Mouse (Mus musculus): ENCODE measurements around the gene Zfp937. TPM values are rescaled to one million over a fixed set of nuclear protein-coding genes. Genes with fewer than 3 reads are reported as not detected.

Gene Zfp937
- polyA plus RNA-seq, 1 experiment from 2014 or later, result 1.8 TPM

Other genes with a start within 250 kb of the Zfp937 start
- 3.6 and 3.8 TPM in 2 replicates for gene Zfp120, start 81.4 kb upstream of the Zfp937 start, polyA plus RNA-seq (2016; fragmentation: Nextera tagmentation; extraction: Ambion mirVana)
- gene Gm10770, start 38.4 kb upstream of the Zfp937 start, polyA plus RNA-seq (2016; fragmentation: Nextera tagmentation; extraction: Ambion mirVana), result not detected in 2 replicates
- 0.10 and 0.12 TPM in 2 replicates for gene Gm14139, start 36.3 kb upstream of the Zfp937 start, polyA plus RNA-seq (2016; fragmentation: Nextera tagmentation; extraction: Ambion mirVana)
- gene Gm21994, start 37.5 kb downstream of the Zfp937 start, polyA plus RNA-seq (2016; fragmentation: Nextera tagmentation; extraction: Ambion mirVana), result 1.9 and 2.5 TPM in 2 replicates
- gene Gm14124, start 39.4 kb downstream of the Zfp937 start, polyA plus RNA-seq (2016; fragmentation: Nextera tagmentation; extraction: Ambion mirVana), result not detected in 2 replicates
- 1.2 and 1.3 TPM in 2 replicates for gene Gm10130, start 105.6 kb downstream of the Zfp937 start, polyA plus RNA-seq (2016; fragmentation: Nextera tagmentation; extraction: Ambion mirVana)
- 1.5 and 1.8 TPM in 2 replicates for gene 3300002I08Rik, start 144.7 kb downstream of the Zfp937 start, polyA plus RNA-seq (2016; fragmentation: Nextera tagmentation; extraction: Ambion mirVana)
- 1.8 and 2.1 TPM in 2 replicates for gene Zfp442, start 233.4 kb downstream of the Zfp937 start, polyA plus RNA-seq (2016; fragmentation: Nextera tagmentation; extraction: Ambion mirVana)

Measured in liver, embryonic 12.5 days (tissue).